Comparison of ENCODE assay signal across 16 mouse cellular contexts in genomic region chr6:118072176-118072575, GRCm38 (mm10).
A peak's percentile ranks its signal among the peaks of the same experiment; 100 is the strongest.
DNase-seq lines count a peak whose midpoint lies in the region; ATAC-seq and TF ChIP-seq lines count a peak whose summit lies in the region.
"Had no signal": no experiment of that assay in that cellular context is flagged by ENCODE, and none has a peak within 500 bp of the region (broad histone marks: within the 10 kb centered on the region; RNA-seq: fewer than 3 reads in every experiment).

No protein-coding gene starts in this region.

- H3K4me1 ChIP-seq in hindbrain, postnatal 0 days (ENCODE audit: insufficient read depth, low read length), result peaks cover 7% of the 10 kb centered on the region; the same call in 1 of the 2 replicates
- H3K4me1 ChIP-seq in hindbrain, embryonic 12.5 days, result no peaks in the 10 kb centered on the region
- no peaks in the 10 kb centered on the region; the same call in 1 of the 2 replicates for H3K4me1 ChIP-seq in stomach, postnatal 0 days (replicated peaks; ENCODE audit: control insufficient read depth, insufficient read depth)

- 73% methylated on average over 1 of the region's 1 CpGs for WGBS in hindbrain, postnatal 0 days
- whole genome bisulfite sequencing in hindbrain, embryonic 12.5 days, result 91% methylated on average over 1 of the region's 1 CpGs
- 94% methylated on average over 1 of the region's 1 CpGs for WGBS in stomach, postnatal 0 days

- H3K36me3 ChIP-seq in hindbrain, postnatal 0 days (ENCODE audit: insufficient read depth, low read length), result no peaks in the 10 kb centered on the region
- no peaks in the 10 kb centered on the region for H3K36me3 ChIP-seq in hindbrain, embryonic 12.5 days
- H3K36me3 ChIP-seq in stomach, postnatal 0 days (ENCODE audit: control insufficient read depth, insufficient read depth, low read length), result no peaks in the 10 kb centered on the region
- H3K36me3 ChIP-seq: heart, embryonic 13.5 days; hindbrain, embryonic 15.5 days; kidney, embryonic 15.5 days had no signal

- H3K4me3 ChIP-seq in hindbrain, postnatal 0 days (ENCODE audit: low read length), result no peak overlapping the region
- H3K4me3 ChIP-seq in hindbrain, embryonic 12.5 days, result no peak overlapping the region
- H3K4me3 ChIP-seq in stomach, postnatal 0 days (ENCODE audit: low read depth, low read length), result no peak overlapping the region
- H3K4me3 ChIP-seq: heart, embryonic 13.5 days; hindbrain, embryonic 15.5 days; kidney, embryonic 15.5 days; myocyte had no signal

- no peak overlapping the region for H3K9ac ChIP-seq in hindbrain, postnatal 0 days (replicated peaks; ENCODE audit: low read length)
- H3K9ac ChIP-seq in hindbrain, embryonic 12.5 days, result no peak overlapping the region
- H3K9ac ChIP-seq in stomach, postnatal 0 days (ENCODE audit: low read length), result no peak overlapping the region
- H3K9ac ChIP-seq: heart, embryonic 13.5 days; hindbrain, embryonic 15.5 days; kidney, embryonic 15.5 days had no signal

- ATAC-seq in hindbrain, postnatal 0 days, result peak; percentile 46; the same call in 1 of the 2 replicates
- no peak for ATAC-seq in hindbrain, embryonic 12.5 days (ENCODE audit: low FRiP score)
- ATAC-seq in stomach, postnatal 0 days (ENCODE audit: low FRiP score, low TSS enrichment), result 0 out of 2 replicates have a peak, but pooled peaks have one; percentile 18
- ATAC-seq: forebrain, embryonic 16.5 days; intestine, postnatal 0 days had no signal

- no peaks in the 10 kb centered on the region for H3K9me3 ChIP-seq in hindbrain, postnatal 0 days (ENCODE audit: low read length)
- H3K9me3 ChIP-seq in hindbrain, embryonic 12.5 days (replicated peaks), result no peaks in the 10 kb centered on the region
- no peaks in the 10 kb centered on the region for H3K9me3 ChIP-seq in stomach, postnatal 0 days (ENCODE audit: control insufficient read depth, low read length)
- H3K9me3 ChIP-seq: heart, embryonic 13.5 days; hindbrain, embryonic 15.5 days; kidney, embryonic 15.5 days had no signal

- peak; percentile 52 for DNase-seq in hindbrain, postnatal 0 days (ENCODE audit: low spot score)
- peak; percentile 86 for DNase-seq in cerebellum, adult 11 months
- DNase-seq in cerebellum, adult 9-10 months, result peak; percentile 94
- DNase-seq in stomach, postnatal 0 days (ENCODE audit: low spot score), result no peak
- no peak for DNase-seq in liver
- DNase-seq in adrenal gland, postnatal 4 days (ENCODE audit: low spot score in 2 of 2), result no peak
- DNase-seq: lung, postnatal 14 days; midbrain, embryonic 14.5 days; thymus, adult 18-20 months had no signal

- H3K27me3 ChIP-seq in hindbrain, postnatal 0 days (ENCODE audit: insufficient read depth, low read length), result no peaks in the 10 kb centered on the region
- peaks cover 14% of the 10 kb centered on the region for H3K27me3 ChIP-seq in hindbrain, embryonic 12.5 days
- no peaks in the 10 kb centered on the region for H3K27me3 ChIP-seq in stomach, postnatal 0 days (ENCODE audit: control insufficient read depth, insufficient read depth, low read length)
- H3K27me3 ChIP-seq: hindbrain, embryonic 15.5 days had no signal

- no peak overlapping the region for H3K27ac ChIP-seq in hindbrain, postnatal 0 days
- no peak overlapping the region for H3K27ac ChIP-seq in hindbrain, embryonic 12.5 days
- H3K27ac ChIP-seq in stomach, postnatal 0 days (replicated peaks), result no peak overlapping the region
- H3K27ac ChIP-seq: heart, embryonic 13.5 days; hindbrain, embryonic 15.5 days; kidney, embryonic 15.5 days had no signal

- no peak for TF ChIP-seq CTCF in hindbrain, postnatal 0 days (IDR thresholded peaks at IDR 0.05; ENCODE audit: low read depth)
- no peak for TF ChIP-seq CTCF in stomach, postnatal 0 days (IDR thresholded peaks at IDR 0.05; ENCODE audit: low read depth)

- no peak overlapping the region for H3K4me2 ChIP-seq in hindbrain, postnatal 0 days (ENCODE audit: low read depth, low read length)
- H3K4me2 ChIP-seq in hindbrain, embryonic 12.5 days (replicated peaks), result no peak overlapping the region
- H3K4me2 ChIP-seq in stomach, postnatal 0 days (replicated peaks; ENCODE audit: low read depth), result no peak overlapping the region
- H3K4me2 ChIP-seq: heart, embryonic 13.5 days; hindbrain, embryonic 15.5 days; kidney, embryonic 15.5 days had no signal

- no peak for TF ChIP-seq EP300 in stomach, postnatal 0 days (optimal IDR thresholded peaks at IDR 0.05)

Comparison
In these comparisons a context has a peak if more than half of its experiments do, and no peak if none do; other contexts are left out.
1. DNase-seq: peak in hindbrain, postnatal 0 days (single experiment), cerebellum, adult 11 months (single experiment) and cerebellum, adult 9-10 months (single experiment); none in stomach, postnatal 0 days (single experiment), liver (single experiment) and adrenal gland, postnatal 4 days (0 of 2).